Mouse (Mus musculus) ZHBTc4 (cell line): ENCODE data around the gene Irs1.

Source experiments
- DNase-seq: peaks from one replicate; pipeline ENCODE4 v3.0.0-alpha.2; 2011; ENCODE audit warnings: low read depth, low spot score

The Irs1 gene

DNA sequence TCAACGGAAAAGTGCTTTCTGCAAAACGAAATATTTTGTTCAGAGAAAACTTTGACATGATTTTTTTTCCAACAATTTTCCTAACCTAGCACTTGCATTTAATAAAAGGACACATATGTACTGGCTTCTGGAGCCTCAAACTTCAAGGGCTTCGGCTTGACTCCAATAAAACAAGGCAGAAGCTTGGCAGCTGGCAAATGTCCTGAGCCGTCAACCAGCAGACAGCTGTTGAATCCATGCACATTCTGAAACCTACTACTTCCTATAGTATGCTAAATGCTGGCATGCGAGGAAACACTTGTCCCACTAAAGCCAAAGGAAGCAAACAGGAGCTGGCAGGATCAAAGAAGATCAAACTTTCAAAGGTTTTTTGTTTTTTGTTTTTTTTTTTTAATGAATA lies 33.8 kb downstream of the Irs1 start:
- DNase-seq: no peak

DNA sequence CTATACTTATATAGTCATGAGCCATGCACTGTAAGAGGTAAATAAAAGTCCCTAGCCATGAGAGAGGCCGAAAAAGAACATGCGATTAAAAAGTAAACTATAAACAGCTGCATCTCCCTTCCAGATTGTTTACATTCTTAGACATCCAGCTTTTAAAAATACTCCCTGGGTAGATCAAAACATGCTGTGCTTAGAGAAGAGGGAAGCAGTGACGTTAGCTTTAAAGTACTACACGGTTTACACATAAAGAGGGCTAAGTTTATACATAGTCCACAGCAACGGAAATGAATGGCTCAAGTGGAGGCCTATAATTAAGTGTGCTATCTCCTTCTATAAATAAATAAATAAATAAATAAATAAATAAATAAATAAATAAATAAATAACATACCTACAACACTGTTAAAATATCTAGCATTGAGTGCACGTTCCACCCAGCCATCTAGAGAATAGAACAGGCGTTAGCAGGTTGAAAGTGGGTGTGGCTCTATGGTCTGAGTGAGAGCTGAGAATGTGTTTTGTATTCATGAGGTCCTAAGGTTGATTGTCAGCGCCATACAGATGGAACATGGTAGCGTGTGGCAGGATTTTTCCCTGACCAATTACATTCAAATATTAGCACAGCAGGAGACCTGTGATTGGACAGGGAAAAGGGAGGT lies 37.3 kb downstream of the Irs1 start:
- DNase-seq: peak; percentile 9

DNA sequence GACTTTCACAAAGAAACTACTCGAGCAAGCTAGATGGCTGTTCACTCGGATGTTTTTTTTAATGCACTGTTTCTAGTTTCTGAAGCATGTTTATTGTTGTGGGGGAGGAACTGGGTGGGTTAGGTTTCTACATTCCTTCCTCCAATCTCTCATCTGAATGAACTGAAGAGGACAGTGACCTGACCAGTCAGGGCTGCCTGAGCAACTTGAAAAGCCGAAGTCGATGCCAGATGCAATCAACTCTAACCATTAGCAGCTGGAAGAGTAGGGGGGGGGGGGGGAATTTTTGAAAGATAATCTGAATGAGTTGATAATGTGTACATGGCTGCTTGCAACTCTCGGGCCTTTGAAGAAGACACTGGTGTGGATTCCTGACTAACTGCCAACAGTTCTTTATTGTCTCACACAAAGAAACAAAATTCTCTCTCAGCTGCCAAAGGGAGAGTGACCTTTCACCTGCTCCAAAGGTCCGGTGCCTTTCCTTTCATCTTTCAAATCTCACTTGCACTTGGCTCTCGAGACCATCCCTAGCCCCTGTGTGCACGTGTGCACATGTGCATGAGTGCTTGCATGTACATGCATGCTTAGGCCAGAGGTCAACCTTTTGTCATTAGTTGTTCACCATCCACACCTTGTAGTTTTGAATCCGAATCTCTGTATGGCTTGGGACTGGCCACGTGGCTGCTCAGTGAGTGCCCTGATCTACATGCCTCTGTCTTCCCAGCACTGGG lies 43.8 kb downstream of the Irs1 start:
- peak; percentile 9 for DNase-seq

DNA sequence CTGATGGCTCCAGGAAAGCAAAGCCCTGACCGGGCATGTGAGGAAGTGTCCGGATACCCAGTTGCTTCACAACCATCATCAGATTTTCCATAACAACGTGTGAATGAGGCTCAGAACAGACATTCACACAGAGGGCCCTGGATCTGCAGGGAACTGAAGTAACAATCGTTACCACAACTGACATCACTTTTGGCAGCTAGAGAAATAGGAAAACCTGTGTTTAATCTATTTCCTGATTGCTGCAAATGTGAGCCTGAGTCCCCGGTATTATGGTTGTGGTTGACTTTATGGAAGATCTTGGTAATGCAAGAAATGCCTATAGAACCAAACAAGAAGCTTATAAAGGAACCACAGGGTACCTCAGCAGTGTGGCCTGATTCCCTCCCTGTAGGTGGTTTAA lies 46.2 kb downstream of the Irs1 start:
- peak; percentile 17 for DNase-seq

DNA sequence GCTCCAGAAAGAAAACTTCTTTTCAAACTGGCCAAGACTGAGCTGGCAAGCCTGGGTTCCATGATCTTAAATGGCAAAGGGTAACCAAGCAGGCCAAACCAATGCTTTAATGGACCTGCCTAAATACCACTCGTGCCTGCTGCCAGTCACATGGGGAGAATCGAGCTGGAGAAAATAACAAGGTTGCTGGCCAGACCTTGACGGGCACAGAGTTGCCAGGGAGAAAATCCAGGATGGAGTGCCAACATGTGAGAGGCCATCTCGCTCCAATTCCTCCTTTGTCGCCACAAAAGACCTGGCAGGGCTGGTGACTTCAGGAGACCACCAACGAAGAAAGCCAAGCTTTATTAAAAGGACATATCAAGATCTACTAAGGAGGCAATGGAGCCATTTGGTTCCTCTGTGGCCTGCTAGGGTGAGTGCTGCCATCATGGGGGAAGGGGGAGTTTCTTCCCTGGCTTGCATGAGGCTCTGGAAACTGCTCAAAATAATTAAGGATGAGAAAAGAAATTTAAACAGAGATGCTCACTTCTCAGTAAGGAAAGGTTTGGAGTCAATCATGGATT lies 47.9 kb downstream of the Irs1 start:
- no peak for DNase-seq

DNA sequence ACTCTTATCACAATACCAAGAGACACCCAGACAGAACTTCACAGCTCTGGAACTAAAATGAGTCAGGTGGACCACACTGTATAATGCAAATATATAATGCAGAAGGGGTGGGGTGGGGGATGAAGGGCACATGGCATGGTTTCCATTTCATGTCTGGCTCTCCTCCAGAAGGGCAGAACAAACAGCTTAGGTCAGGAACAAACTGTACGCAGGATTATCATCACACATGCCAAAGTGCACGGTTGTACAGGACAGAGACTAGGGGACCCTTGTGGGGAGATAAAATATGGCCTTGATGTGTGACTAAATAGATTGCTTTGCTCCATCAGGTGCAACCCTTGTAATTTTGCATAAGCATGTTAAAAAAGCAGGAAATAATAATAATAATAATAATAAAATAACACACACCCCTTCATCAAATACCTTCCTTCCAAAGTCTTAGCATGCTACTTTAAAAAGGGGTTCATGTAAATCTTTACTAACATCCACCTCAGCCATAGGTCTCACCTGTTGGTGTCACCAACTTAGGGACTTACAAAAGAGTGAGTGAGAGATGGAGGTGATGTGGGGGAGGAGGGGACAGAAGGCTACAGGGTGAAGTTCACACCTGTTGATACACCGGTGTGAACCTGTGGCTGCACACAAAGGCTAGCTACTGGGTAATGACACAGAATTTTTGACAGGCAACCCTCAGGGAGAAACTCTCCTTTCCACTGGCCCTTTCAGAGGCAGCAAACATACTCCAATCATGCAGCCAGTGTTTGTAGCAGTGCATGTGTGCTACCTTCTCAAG lies 51.6 kb downstream of the Irs1 start:
- no peak for DNase-seq

DNA sequence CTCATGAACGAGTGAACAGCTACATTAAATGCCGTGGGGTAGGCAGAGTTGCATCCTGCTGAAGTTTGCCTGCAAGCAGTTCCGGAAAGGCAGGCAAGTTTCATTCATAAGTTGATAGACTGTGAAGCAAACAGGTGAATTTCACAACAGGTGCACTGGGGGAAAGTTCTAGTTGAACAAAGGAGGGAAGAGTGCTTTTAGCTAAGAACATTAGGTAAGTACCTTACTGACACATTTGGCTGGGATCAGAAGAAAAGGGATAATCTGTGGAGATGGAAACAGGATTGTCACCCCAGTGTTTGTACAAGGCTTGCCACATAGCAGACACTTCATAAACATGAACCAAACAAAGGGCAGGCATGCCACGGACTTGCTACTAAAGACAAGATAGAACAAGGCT lies 53.0 kb downstream of the Irs1 start:
- DNase-seq: no peak

DNA sequence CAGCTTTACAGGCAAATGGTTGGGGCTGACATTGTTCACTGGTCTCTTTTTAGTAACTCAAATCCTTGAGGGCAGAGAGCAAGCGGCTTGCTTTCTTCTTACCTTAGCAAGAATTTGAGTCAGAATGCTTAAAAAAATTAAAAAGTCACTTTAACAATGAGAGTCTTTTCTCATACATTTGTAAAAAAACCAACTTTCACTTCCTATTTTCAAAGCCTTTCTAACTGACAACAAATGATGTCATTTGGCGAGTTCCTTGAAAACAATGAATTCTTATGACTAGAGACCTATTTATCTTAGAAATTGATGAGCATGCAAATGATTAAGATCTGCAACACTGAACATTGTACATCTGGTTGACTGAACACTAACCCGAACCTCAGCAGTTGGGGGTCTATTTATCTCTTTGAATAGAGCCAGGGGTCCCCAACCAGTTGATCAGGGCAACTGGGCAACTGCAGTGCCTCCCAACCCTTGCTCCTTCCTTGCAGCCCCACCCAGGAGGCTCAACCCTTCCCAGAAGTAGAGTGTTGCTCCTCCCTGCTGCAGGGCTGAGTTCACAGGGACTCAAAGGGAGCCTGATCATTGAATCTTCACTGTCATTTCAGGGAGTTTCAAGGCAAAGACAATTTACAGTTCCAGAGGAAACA lies 55.6 kb downstream of the Irs1 start:
- DNase-seq: no peak

DNA sequence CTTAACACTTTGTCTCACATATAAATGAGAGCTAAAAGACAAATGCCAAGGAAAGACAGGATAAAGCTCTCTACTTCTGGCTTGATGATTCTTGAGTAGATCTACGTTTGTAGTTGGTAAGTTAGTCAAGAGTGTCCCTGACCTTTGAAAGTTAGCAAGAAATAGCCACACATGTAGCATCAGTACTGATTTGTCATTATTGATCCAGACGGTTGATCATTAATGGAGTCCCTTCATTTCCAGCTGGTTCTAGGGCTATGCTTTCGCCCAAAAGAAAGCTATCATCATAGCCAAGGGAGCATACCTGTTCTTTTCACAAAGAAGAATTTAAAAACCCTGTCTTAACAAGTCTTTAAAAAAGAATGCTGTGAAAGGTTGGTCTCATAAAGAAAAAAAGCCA lies 56.6 kb downstream of the Irs1 start:
- DNase-seq: no peak

DNA sequence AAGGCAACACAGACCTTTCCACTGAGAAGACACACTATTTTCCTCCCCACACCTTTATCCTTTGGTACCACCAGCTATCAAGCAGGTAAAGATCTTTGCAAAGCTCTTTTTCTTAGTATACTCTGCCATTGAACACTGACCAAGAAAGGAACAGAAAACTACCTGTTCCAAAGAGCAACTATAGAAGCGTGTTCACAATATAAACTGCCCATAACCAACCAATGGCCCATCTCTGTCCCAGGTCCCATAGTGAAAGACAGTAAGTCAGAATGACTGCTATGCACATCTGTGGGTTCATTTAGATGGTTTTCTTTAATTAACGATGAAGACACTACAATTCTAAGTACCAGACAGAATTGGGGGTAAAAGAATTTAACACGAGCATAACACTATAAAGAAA lies 58.4 kb downstream of the Irs1 start, which contains the start of gene Gm9747:
TSS of gene Gm9747 (plus strand) at position 301 of the 400 bp plus-strand sequence.
- no peak for DNase-seq

DNA sequence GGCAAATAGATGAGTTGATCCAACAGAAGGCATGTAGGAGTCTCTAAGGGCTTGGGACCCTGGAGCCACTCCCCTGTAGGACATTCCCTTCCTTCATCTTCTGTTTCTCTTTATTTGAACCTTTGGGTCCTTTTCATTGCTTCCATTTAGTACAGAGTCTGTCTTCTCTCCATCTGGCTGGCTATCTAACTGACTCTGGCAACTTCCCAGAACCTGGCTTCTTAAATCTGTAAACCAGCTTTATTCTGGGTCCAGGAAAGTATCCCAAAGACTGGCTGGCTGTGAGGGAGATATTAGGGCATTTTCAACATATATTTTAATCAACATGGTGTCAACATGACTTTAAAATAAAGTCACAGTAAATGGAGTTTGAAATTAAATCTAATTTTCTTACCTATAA lies 62.4 kb downstream of the Irs1 start:
- DNase-seq: no peak

DNA sequence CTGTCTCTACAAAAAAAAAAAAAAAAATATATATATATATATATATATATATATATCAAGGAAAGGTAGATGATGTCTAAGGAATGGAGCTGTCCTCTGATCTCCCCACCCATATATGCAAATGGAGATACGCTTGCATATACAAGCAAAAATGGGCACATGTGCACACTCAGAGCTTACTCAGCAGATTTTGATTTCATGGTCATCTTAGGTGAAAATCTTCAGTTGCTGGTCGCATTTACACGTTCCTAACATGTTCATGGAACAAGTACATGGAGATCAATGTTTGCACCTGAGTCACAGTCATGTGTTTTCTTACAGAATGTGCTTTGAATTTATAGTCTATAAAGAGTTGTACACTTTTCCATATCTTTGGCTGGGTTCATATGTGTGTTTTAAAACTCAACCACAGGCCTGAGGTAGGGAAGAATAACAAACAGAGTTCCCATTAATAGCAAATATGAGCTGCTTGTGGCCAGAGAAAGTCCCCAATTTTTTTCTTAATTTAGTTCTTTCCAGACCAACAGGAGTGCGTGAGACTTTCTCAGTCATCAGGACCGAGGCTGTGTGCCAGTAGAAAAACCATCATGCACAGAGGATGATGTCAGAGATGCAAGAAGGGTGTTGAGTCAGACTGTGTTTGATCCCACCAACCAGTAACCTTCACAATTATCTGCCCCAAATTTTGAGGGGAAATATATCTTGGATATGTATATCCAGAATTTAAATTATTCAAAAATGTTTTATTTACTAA lies 68.0 kb downstream of the Irs1 start:
- DNase-seq: no peak

DNA sequence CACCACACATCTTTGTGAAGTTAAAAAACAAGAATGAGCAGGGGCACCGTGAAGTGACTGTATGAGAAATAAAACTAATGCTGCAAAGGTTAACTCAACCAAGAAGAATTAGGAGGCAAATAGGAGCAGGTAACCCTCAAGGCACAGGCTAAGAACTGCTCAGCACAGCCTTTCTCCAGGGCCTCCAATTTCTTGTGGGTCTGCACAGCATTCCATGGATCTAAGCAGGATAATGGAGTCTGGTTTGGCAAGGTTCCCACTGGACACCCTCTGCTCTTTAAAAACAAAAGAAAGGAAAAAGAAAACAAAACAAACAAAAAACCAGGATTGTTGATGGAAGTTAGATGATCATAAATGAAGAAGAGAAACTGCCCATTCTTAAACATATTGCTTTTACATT lies 69.8 kb downstream of the Irs1 start:
- no peak for DNase-seq

DNA sequence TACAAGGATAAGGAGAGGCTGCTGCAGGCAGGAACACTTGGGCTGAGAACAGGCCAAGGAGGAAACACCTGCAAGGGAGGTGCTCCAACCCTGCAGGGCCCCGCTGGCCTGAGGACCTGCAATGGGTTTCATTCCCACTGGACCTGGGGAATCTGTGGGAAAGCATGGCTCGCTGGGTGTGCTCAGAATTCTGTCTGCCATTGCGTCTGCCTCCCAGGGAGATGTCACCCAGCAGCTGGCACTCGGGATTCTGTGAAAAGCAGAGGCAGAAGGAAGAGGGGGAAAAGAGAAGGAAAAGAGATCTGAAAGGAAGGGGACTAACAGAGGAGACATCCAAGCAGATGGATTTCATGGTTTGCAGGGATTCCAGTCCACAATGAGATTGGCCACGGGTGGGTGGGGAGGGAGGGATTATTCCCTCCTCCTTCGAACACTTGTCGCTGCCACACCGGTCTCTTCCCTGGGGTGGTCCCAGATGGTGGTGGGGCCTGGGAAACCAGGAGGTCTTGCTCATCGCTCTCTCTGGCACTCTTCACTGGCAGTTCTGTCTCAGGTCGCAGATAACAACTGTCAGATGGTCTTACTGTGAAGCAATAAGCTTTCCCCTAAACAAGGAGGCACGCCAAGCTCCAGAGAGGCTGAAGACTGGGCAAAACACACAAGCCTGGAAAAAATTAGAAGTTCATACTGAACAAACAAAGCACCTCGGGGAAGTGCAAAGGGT lies 70.4 kb downstream of the Irs1 start:
- DNase-seq: no peak

DNA sequence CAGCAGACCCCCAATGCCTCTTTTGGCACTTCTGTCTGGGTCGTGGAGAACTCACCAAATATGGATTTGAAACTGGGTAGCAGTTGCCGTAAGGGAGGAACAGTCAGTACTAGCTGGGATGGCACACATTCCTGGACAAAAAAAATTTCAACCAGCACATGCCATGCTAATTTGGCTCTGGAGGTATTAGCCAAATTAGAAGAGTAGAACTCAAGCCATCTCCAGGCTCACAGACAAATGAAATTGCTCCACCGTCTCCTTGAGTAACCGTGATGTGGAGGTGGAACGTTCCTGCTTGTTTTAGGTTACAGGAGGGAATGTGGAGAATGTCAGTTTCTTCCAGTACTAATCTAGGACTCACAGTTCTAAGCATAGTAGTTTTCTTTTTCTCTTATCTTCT lies 83.7 kb downstream of the Irs1 start:
- DNase-seq: no peak

DNA sequence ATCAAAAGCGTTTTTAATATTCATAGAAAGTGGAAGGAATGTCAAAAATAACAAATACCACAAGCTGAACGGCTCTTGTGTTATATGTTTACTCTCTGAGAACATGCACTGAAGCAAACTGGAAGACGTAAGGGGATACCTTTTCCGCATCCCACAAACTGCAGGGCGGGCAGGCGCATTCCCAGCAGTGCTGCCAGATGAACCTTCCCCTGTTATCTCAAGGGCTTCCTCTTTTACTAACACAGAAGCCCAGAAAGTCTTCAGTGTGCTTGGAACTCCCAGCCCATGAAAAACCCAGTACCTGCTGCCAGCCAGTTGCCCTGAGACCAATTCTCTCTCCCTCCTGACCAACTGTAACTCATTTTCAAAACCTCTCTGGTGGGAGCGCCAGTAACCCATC lies 90.6 kb downstream of the Irs1 start:
- DNase-seq: no peak

DNA sequence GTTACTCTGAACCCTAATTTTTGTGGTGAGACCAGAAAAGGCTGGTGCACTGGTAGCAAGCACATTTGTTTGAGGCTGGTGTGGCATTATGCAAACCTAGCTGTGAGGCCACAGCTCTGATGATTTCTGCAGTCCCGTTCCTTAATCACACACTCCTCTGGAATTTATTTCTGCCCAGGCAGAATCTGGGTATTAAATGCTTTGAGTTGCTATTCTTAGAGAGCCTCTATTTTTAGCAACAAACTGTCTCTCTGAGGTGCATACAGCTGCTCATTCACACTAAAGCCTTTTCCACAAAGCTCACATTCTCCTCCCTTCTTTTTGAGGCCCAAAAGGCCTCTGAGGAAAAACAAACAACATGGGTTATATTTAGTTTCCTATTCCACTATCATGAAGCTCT lies 91.3 kb downstream of the Irs1 start:
- no peak for DNase-seq

DNA sequence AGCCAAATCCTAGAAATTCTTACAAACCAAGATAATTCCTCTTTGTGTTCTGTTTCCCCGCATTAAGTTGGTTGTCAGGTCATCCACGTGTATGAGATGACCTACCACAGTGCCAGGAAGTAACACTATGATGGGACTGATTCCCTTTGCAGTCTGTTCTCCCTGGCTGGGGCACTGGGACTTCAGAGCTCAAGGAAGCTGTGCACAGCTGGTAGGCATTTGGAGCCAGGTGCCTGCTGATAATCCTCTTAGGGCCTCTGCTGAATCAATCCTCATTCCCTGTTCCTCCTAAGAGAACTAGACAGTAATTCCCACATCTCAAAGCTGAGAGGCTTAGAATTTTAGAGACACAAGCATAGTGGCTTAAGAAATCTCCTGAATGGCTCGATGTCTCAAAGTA lies 99.6 kb downstream of the Irs1 start:
- no peak for DNase-seq

DNA sequence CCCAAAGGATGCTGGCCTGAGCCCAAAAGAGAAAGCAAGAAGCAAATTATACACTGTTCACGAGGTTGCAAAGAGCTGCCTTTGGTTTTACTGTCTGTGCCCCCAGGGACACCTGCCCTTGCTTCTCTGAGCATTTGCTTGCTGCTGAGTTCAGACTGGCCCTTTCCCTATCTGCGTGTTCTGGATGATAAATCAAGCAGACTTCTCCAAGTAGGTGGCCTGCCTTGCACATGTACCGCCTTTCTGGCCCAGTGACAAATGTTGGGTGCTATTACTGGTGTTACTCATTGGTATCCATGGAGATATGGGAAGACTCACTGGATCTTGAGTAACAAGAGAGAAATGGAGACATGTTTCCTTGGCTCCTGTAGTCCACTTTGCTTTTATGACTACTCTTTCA lies 101.7 kb downstream of the Irs1 start:
- no peak for DNase-seq

DNA sequence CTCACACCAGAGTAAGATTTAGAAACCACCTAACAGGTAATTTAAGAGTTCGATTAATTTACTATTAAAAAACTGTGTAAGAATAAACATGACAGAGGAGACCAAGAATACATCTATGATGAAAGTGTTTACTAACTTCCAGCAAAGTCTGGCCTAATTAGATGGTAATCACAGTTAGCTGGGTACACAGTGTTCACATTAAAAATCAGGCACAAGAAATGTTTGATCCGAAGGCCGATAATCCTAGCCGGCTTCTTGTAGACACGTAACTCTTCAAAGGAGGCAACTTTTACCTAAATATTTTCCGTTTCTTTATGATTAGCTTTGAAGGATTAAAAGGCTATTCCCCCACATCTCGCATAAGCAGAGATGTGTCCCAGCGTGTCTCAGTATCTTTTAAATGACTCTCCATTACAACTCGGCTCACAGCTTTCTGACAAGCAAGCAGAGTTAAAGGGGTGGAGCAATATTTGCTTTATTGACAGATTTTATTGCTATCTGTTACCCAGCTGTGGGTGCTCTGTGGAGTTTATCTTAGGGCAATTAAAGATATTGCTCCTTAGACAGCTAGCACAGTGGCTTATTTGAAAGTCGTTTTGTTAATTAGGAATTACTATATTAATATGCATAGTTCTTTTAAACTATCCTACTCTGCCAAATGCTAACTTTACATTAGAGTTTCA lies 102.5 kb downstream of the Irs1 start:
- no peak for DNase-seq
